Mouse (Mus musculus) urinary bladder, postnatal 10 days (tissue): Measurements from ENCODE around the gene Gm28051.

ENCODE experiments used
- DNase-seq: peaks from one replicate; pipeline ENCODE4 v3.0.0; 2022; ENCODE audit warnings: low spot score

Gm28051 gene

DNA sequence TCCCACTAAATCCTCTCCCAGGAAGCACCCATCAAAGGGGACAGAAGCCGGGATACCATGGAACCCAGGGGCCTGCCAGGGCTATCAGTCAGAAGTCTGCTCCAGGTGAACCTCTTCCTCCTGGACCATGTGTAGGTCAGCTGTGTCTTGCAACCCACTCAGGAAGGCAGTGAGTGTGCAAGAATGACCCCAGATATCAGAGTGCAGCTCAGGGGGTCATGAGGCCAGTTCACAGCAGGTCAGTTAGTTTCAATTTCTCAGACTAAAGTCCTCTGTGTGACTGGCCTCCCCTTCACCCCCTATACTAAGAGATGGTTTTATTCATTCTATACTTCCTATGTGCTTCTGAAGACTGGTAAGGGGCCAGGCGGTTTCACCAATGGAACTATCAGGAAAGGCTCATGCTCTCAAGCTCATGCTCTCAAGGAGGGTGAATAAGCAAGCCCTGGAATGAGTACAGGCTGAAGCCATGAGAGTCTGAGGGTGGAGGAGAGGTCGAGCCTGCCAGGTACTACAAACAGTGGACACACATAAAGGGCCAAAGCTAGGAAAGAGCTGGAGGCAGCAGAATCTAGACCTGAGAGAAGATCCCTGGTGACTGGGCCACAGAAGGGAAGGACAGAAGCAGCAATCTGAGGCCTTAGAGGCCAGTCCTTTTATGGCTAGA, 72.7 kb downstream of the Gm28051 start:
- no peak for DNase-seq

DNA sequence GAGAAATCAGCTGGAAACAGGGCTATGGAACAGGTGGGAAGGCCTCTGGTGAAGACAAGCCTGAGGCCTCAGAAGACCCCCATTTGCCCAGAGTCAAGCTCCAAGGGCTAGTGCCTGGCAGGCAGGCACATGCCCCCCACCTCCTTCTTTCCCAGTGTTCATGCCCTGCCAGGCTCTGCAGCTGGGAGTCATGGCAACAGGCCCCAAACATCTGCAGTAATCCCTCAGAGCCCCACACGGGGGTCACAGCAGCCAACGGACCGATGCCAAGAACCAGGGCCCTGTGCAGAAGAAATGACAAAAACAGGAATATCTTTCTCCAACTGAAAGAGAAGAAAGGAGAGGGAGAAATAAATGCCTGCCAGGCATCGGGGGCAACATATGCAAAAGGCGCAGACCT, 73.6 kb downstream of the Gm28051 start:
- DNase-seq: no peak

DNA sequence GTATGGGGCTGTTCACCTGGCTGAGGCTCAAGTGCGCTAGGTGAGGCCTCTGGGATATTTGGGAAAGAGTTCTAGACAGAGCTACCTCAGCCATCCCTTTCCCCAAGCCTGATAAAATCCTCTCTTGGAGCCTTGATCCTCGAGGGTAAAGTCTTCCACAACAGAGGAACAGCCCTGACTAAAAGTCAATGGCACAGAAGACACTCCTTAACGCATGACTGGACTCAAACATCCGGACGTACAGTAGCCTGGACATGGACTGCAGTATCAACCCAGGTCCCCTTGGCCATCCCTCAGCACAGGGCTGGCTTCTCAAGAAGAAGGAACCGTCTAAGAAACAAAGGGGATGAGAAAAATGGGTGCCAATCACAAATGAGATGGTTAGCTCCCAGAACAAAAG, 74.1 kb downstream of the Gm28051 start:
- no peak for DNase-seq

DNA sequence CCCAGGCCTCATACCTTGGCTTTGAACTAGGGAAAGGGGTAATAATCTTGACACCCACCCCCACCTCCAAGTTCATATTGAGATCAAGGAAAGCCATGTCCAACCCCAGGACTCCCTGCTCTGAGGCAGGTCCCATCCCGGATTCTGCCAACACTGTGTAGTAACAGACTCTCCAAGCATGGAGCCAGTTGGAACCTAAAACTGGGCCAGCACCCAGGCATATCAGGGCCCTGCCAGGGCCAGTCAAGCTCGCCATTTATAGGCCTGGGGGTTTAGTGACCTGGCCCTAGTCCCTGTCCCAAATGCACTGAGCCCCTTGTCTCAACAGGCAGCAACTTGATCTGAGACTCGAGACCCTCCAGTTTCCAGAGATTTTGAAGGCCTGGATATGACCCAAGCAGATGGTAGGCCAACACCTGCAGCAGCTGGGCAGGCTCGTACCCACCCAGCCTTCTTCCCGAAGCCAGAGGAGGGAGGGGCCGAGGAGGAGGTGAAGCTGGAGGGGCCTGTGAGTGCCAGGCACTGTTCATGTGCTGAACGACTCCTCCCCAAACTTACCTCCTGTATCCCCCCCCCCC, 74.8 kb downstream of the Gm28051 start:
- no peak for DNase-seq

DNA sequence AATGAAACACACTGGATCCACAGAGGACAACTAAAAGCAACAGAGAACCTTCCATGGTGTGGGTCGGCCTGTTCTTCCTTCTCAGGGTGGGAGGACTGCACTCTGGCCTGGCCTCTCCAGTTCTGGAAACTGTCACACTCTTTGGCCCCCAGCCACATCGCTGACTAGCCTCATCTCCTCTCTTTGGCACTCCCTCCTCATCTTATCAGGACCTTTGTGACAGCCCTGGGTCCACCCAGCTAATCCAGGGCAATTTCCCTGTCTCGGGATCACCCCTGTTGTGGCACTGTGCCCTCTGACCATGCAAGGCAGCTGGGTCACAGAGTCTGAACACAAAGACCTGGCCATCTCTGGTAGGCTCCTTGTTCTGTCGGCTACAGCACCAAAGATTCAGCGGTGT, 75.5 kb downstream of the Gm28051 start:
- no peak for DNase-seq

DNA sequence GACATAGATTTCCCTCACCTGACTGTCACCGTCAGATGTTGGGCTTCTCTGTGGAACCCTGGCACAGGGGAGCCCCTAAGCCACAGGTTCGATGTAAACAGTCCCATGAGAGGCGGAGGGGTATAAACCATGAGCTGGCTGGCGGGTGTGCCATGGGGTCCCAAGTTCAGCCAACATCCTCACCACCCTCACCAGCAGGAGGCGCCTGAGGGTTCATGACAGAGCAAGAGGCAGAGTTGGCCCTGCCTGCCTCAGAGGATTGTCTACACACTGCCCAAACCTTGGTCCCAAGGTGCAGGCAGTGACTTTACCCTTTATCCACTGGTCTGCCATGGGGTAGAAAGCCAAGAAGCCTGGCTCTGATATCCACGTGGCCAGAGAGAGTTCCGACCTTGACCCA, 76.0 kb downstream of the Gm28051 start:
- DNase-seq: no peak

DNA sequence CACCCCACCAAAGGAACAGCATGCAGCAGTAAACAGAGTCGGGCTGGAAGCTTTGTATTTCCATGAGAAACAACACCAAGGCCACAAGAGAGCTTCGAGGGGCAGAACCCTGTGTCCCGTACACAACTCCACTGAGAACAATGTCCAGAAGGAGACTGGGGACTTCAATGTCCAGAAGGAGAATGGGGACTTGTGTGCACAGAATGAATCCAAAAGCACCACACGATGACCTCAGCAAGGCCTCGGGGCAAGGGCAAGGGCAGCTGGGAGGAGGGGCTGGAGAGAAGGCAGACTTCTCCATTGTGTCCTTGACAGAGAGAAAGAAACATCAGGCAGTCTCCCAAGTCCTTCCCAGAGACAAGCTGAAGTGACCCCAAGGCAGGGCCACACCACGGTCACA, 78.7 kb downstream of the Gm28051 start:
- no peak for DNase-seq

DNA sequence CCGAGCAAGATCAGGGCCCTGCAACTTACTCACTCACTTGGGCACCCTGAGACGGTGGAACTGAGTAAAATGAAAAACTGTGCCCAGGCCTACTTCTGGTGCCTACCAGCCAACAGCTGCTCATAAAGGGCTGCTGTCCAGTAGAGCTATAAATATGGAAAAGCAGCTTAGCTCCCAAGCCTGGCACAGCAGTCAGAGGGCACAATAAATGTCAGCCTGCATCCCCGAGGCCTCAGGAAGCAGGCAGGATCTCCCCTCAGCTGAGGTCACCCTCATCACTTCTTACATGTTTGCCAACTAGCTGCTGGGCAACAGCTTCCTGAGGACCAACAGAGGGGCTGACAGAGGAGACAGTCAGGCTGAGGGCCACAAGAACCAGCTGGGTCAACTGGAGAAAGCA, 80.5 kb downstream of the Gm28051 start:
- no peak for DNase-seq

DNA sequence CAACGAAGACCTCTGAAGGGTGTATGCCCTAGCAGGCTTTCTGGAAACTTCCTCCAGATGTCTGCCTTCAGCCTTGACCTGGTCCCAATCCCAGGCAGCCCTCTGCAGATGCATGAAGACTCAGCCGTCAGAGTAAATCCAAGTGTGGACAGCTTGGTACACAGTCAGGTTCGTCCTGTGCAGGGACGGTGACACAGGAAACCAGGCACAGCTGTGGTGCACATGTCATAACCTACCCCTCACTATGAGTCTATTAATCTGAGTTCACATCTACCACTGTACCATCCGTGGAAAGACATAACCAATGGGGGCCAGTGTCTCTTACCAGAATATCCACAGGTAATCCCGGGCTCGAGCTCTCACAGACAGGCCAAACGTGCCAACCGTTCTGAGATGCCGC, 83.0 kb downstream of the Gm28051 start:
- no peak for DNase-seq

DNA sequence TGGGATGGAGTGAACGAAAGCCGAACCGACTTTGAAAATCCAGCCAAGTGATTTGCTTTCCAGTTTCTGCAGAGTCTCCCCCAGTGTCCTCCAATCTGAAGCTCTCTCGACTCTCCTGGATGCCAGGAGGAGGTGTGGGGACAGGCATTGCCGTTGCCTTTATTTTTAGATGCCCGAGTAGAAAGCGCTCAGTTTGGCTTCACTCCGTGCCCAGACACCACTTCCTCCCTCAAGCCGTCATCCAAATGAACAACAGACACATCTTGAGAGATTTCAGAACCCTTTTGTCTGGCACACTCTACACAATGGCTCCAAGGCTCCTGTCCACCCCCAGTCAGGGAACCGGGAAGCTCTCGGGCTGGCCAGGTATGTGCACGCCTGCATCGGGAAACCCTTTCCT, 83.4 kb downstream of the Gm28051 start:
- no peak for DNase-seq

DNA sequence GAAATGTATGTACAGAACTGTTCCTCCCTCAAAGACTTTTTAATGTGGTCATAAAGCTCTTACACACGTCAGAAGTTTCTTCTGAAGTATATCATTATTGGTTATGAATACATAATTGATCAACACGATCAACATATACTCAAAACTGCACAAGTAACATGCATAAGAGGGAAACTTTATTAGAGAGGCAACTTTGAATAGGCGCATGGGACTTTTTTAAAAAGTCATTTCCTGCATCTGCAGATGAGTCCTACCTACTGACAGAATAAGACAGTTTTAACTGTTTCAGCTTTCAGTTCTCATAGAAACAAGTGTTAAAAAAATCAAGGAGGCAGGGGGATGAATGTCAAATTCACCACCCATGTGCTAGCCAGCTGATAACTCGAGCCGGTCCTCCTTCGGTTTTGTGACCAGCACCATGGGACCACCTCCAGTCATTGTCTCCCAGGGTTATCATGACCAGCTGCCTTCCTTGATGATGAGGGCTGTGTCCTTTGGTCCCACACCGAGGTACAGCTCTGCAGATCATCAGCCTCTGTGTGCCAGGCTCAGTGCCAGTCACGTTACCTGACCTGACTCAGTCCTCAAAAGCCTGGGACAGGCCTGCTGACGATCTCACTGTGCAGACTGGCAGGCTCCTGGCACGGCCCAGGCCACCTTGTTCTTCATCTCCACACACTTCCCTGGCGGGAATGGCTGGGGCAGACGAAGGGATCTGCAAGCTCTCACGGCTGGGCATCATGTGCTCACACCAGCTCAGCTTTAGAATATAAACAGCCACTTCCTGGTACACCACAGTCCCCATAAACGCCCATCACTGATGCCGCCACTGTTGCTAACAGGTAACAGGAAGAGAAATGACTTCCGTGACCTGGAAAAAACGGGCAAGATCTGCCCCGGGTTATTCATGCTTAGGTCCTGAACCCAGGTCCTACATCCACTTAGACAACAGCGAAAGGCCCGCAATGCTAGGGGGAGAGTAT, 84.4 kb downstream of the Gm28051 start:
- no peak for DNase-seq

DNA sequence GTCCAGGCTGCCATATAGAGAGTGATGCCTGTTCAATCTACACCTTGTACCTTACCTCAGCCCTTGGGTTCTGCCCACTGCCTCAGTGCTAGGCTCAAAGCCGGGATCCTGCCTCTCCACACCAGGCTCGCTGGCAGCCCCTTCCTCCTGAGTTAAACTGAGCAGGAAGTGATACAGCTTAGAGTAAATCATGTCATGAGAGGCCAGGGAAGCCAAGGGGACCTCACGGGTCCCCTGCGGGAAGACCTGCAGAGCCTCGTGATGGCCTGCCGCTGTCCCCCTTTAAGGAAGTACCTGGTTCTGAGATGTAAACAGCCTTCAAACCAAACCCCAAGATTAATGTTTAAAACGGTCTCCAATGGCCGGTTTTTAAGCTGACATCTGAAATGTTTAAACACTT, 85.4 kb downstream of the Gm28051 start:
- DNase-seq: no peak

DNA sequence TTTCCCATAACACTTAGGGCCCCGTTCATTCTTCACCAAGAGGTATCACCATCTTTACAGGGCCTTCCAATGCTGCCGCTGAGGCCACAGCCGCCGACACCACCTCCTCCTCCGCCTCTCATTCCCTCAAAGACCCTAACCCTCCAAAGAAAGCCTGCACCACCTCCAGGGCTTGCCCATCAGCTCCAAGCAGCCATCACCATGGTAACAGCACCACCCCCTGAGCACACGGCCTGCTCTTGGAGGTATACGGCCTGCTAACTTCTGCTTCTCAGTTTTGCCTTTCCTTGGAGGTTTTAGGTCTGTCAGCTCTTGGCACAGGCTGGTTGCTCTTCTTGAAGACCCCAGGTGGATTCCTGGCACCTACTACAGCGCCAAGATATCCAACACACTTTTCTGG, 86.7 kb downstream of the Gm28051 start:
- no peak for DNase-seq
